Mouse (Mus musculus) embryonic facial prominence, embryonic 10.5 days (tissue): ENCODE measurements at regions not wholly inside any gene's neighbourhood (a gene's known extent, or its start where the extent isn't known, plus 50 kb on each side); places are given as distances from the start of the nearest gene placed in this dataset.

ENCODE experiments used
- DNase-seq: peaks from one replicate; pipeline ENCODE4 v3.0.0-alpha.2; 2017; ENCODE audit warnings: low spot score
- H3K27ac ChIP-seq: fragments of 300-500 bp; sonication (generic); replicated peaks from 2 replicates; pipeline ENCODE4 v1.5.1; 2016; ENCODE audit warnings: mild to moderate bottlenecking
- H3K27me3 ChIP-seq: fragments of 300-500 bp; sonication (generic); replicated peaks from 2 replicates; pipeline ENCODE4 v1.6.1; 2016; ENCODE audit warnings: low read depth, mild to moderate bottlenecking; ENCODE audit not compliant: poor library complexity, severe bottlenecking
- H3K36me3 ChIP-seq: fragments of 300-500 bp; sonication (generic); replicated peaks from 2 replicates; pipeline ENCODE4 v1.6.1; 2016; ENCODE audit warnings: mild to moderate bottlenecking, moderate library complexity
- H3K4me1 ChIP-seq: fragments of 300-500 bp; sonication (generic); 2 replicates; pipeline ENCODE4 v1.6.1; 2016
- H3K4me3 ChIP-seq: fragments of 300-500 bp; sonication (generic); 2 replicates; pipeline ENCODE4 v1.5.1; 2016; ENCODE audit warnings: mild to moderate bottlenecking, moderate library complexity
- H3K9me3 ChIP-seq: fragments of 300-500 bp; sonication (generic); 2 replicates; pipeline ENCODE4 v1.6.1; 2016; ENCODE audit warnings: mild to moderate bottlenecking
- WGBS: fragments of 180-500 bp; shearing (Covaris S2); methylation state at CpG from one replicate; pipeline ENCODE4 v1.1.7; 2016; 5-methylcytosine and 5-hydroxymethylcytosine counted together

DNA sequence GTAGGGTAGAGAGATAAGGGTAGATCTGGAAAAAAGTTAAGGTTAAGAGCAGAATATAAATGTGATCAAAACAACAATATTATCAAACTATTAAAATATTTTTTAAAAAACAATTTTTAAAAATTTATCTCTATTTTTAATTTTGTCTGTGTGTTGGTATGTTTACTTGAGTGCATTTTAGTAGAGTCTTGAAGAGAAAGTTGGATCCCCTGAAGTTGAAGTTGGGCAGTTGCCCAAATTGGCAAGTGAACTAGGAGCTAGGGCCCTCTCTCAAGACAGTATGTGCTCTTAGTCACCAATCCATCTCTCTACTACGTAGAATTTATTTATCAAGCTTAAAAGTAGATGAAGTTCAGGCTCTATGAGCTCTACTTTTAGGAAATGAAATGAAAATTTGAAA is 59.9 kb downstream of the Adamts1 start:
- no peak for DNase-seq
- Histone ChIP-seq H3K36me3 (no peaks in the 10 kb centered on the region), H3K27me3 (no peaks in the 10 kb centered on the region), H3K9me3 (no peaks in the 10 kb centered on the region), H3K4me1 (no peaks in the 10 kb centered on the region), H3K4me3 (no peak overlapping the region), H3K27ac (no peak overlapping the region)
- 89% methylated on average over 1 of the region's 1 CpGs for WGBS

DNA sequence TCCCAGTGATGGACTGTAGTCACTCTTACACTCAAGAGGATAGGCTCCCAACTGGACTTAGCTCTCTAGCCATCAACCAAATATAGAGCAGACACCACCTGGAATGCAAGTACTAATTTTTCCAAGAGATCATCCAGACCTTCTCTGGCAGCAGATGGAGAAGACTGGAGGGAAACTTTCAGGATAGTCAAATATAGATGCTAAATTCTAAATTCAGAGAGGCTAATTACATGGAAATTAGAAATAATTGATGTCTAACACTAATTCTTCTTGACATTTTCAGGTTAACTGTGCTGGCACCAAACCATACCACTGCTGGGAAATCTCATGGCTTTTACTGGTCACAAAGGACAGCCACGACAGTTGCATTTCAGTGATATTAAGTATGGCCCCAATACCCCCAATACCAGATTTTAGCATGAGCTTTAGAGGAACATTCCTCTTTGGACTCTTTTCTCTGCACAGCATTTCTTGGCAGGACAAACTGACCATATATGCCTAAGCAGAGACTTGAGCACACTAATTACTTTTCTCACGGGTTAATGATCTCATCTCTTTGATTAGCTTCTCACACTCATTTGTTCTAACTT is 64.2 kb downstream of the Adamts1 start:
- no peaks in the 10 kb centered on the region for H3K4me1 ChIP-seq
- no peak overlapping the region for H3K27ac ChIP-seq
- no peaks in the 10 kb centered on the region for H3K36me3 ChIP-seq
- 77% methylated on average over 2 of the region's 2 CpGs for WGBS
- H3K27me3 ChIP-seq: no peaks in the 10 kb centered on the region
- H3K4me3 ChIP-seq: no peak overlapping the region
- no peaks in the 10 kb centered on the region for H3K9me3 ChIP-seq
- DNase-seq: no peak

DNA sequence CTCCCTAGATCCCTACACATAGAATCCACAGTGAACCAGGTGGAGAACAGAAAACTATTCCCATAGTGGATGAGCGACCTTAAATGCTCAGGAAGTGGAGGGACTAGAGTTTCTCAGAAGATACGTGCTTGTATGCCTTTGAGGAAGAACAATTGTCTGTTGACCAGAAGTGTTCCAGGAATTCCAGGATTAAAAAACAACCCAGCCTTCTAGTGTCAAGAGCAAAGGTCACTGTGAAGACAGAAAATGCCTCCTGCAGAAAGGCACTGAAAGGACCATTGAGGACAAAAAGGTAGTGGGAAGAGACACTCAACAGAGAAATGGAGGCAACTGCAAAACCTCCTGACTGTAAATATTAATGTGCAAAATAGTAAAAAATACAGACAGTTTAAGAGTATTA is 74.9 kb downstream of the Adamts1 start:
- Histone ChIP-seq H3K9me3 (no peaks in the 10 kb centered on the region), H3K27ac (no peak overlapping the region), H3K27me3 (no peaks in the 10 kb centered on the region), H3K36me3 (no peaks in the 10 kb centered on the region), H3K4me1 (no peaks in the 10 kb centered on the region), H3K4me3 (no peak overlapping the region)
- no peak for DNase-seq
- WGBS: 59% methylated on average over 2 of the region's 2 CpGs

DNA sequence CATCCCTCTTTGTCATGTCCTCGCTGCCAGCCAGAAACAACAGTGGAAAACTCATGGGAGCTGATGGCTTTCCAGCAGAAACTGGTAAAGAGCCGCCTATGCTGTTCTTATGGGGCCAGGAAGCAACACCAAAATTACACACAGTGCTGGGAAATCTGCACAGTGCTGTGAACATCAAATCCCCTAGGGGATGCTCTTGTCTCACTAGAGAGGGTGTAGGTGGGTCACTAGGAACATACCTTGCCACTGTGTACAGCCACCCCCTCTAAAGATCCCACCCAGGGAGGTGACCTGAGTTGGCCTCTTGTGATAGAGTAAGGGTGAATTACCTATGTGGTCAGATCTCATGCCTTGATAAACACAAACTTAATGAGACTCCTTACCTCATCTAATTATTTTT is 80.9 kb downstream of the Adamts1 start:
- 64% methylated on average over 2 of the region's 2 CpGs for WGBS
- no peaks in the 10 kb centered on the region for H3K9me3 ChIP-seq
- H3K27ac ChIP-seq: no peak overlapping the region
- no peaks in the 10 kb centered on the region for H3K36me3 ChIP-seq
- DNase-seq: no peak
- H3K4me1 ChIP-seq: no peaks in the 10 kb centered on the region
- no peaks in the 10 kb centered on the region for H3K27me3 ChIP-seq
- H3K4me3 ChIP-seq: no peak overlapping the region

DNA sequence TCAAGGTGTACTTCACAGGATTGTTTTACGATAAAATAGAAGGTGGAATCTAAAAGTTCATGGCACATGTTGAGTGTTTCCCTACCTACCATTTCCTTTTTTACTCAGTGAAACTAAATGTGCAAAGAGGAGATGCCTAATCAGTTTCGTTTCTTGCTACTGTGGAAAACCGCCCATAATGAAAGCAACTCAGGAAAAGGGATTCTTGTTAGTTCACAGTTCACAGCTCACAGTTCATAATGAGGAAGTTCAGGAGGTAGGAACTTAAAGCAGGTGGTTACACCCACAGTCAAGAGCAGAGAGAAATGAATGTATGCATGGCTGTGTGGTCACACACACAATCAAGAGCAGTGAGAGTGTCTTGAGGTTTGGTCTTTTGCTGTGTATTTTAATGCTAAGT is 90.6 kb downstream of the Adamts1 start:
- no peaks in the 10 kb centered on the region for H3K4me1 ChIP-seq
- WGBS: 94% methylated on average over 3 of the region's 3 CpGs
- DNase-seq: no peak
- no peak overlapping the region for H3K27ac ChIP-seq
- H3K9me3 ChIP-seq: no peaks in the 10 kb centered on the region
- H3K4me3 ChIP-seq: no peak overlapping the region
- H3K36me3 ChIP-seq: no peaks in the 10 kb centered on the region
- no peaks in the 10 kb centered on the region for H3K27me3 ChIP-seq

DNA sequence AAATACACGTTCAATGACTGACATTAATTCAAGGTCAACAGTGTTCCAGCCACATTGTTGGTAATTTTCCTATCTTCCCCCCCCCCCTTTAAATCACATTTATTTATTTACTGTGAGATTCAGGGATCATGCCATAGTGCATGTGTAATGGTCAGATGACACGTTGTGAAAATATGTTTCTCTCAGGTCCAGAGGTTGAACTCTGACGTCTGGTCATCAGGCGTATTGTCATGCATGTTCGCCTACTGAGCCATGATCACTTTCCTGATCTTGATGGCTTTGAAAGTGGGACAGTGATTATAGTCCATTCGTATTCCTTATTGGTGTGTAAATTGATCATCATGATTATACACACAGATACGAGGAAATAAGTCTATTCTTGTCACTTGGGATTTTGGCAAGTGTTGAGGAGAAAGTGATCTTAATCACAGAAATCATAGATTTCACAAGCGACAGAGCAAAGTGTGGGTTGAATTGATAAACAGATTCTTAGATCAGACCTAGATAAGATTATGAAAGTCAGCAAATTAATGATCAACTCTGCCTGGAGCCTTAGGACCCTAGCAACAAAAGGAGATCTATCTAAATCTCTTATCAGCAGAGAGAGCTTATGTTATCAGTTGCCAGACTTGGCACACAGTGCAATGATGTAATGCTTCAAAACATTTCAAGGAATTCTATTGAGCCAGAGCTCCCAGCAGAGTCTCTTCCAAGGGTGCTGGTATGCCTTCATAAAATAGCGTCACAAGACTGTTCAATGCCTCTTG is 98.5 kb downstream of the Adamts1 start:
- 89% methylated on average over 9 of the region's 9 CpGs for WGBS
- H3K4me3 ChIP-seq: no peak overlapping the region
- no peaks in the 10 kb centered on the region for H3K9me3 ChIP-seq
- no peaks in the 10 kb centered on the region for H3K4me1 ChIP-seq
- H3K27ac ChIP-seq: no peak overlapping the region
- no peaks in the 10 kb centered on the region for H3K36me3 ChIP-seq
- DNase-seq: no peak
- H3K27me3 ChIP-seq: no peaks in the 10 kb centered on the region

DNA sequence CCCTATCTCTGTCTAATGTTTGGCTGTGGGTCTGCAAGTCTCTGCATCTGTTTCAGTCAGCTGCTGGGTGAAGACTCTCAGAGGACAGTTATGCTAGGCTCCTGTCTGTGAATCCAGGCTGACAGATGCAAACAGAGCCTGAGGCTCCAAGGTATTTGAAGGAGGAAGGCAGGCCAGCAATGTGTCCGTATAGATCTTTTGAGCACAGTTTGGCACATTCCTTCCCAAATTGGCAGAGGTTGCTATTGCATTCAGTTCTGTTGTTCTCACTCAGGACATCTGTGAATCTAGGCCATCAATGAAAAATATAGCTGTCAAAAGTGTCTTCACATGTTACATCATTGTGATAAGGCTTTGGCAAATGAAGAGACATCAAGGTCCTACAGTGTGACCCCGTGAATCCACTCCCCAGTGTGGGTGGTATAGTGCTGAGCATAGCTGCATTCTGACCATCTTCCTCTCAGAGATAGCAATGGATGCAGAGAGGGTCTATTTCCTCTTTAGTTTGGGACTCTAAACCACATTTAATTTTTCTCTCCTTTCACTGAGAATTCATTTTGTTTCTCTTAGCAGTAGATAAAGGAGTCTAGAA is 99.9 kb downstream of the Adamts1 start:
- 84% methylated on average over 2 of the region's 2 CpGs for WGBS
- Histone ChIP-seq H3K36me3 (no peaks in the 10 kb centered on the region), H3K27me3 (no peaks in the 10 kb centered on the region), H3K9me3 (no peaks in the 10 kb centered on the region), H3K4me1 (no peaks in the 10 kb centered on the region), H3K4me3 (no peak overlapping the region), H3K27ac (no peak overlapping the region)
- no peak for DNase-seq

DNA sequence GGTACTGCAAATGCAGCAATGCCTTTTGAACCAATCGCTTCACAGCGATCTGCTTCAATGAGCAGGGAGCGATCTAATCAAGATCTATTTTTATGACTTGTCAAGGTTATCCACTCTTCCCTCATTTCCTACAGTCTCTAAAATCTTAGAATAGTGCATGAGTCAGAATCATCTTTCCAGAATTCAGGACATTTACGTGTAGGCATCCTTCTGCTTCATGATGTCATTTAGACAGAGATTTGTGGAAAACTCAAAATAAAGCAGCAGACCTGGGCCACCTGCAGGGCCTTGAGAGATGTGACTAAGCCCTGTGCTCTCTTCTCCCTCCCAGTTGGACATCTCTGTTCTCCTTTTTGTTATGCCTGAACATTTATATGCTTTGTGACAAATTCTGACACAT is 103.6 kb downstream of the Adamts1 start:
- no peak overlapping the region for H3K4me3 ChIP-seq
- H3K27me3 ChIP-seq: no peaks in the 10 kb centered on the region
- H3K27ac ChIP-seq: no peak overlapping the region
- WGBS: 90% methylated on average over 4 of the region's 4 CpGs
- H3K9me3 ChIP-seq: no peaks in the 10 kb centered on the region
- no peak for DNase-seq
- no peaks in the 10 kb centered on the region for H3K36me3 ChIP-seq
- no peaks in the 10 kb centered on the region for H3K4me1 ChIP-seq

DNA sequence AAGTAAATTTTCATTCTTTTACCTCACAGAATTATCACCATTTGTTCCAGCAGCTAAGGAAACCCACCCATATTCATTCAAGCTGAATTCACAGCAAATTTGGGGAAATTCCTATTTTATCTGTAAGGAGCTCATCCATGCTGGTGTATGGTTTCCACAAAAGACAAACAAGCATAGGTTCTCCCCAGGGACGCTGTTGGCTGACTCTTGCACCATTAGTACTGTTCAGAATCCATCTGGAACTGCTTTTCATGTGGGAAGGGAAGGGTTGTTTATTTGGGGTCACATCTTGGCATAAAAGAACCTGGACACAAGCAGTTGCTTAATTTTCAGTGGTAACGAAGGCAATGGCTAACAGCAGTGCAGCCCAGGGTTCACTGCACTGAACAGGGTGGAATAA is 120.2 kb downstream of the Adamts1 start:
- Histone ChIP-seq H3K4me1 (peaks cover 15% of the 10 kb centered on the region), H3K27me3 (no peaks in the 10 kb centered on the region), H3K4me3 (no peak overlapping the region), H3K9me3 (no peaks in the 10 kb centered on the region), H3K27ac (no peak overlapping the region), H3K36me3 (no peaks in the 10 kb centered on the region)
- WGBS: 57% methylated on average over 2 of the region's 2 CpGs
- DNase-seq: no peak

DNA sequence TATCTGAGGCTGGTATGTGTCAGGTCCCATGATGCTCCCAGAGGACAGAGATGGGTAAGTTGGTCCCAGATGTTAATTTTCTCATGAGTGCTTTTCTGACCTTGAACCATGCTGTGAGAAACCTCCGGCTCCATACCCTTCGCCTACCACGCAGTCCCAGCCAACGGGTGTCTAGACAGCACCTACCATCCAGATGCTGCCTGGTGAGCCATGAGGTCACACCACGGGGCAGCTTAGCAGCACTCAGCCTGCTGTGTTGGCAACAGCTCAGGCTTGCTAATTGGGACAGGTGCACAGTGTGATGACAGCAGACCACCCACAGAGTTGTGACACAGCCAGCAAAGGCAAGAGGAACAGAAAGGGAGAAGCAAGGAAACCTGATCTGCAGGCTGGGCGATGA is 122.6 kb downstream of the Adamts1 start:
- Histone ChIP-seq H3K4me3 (no peak overlapping the region), H3K4me1 (peaks cover 15% of the 10 kb centered on the region), H3K9me3 (no peaks in the 10 kb centered on the region), H3K27ac (no peak overlapping the region), H3K27me3 (no peaks in the 10 kb centered on the region), H3K36me3 (no peaks in the 10 kb centered on the region)
- DNase-seq: peak; percentile 72
- WGBS: 40% methylated on average over 6 of the region's 6 CpGs

DNA sequence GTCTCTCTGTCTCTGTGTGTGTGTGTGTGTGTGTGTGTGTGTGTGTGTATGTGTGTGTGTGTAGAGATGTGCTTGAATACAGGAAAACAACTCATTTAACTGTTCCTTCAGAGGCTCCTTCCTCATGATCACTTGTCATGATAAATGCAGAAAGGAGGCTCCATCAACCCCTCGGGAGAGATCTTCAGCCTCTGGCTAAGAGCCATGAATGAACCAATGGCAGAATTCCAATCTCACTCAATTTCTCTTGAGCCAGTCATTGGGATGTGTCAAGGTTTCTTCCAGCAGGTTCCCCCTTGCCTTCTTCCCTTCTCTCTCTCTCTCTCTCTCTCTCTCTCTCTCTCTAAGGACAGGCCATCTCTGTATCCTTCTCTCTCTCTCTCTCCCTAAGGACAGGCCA is 124.1 kb downstream of the Adamts1 start:
- no peak overlapping the region for H3K4me3 ChIP-seq
- no peaks in the 10 kb centered on the region for H3K9me3 ChIP-seq
- WGBS: 85% methylated on average over 1 of the region's 1 CpGs
- no peak overlapping the region for H3K27ac ChIP-seq
- no peaks in the 10 kb centered on the region for H3K36me3 ChIP-seq
- H3K27me3 ChIP-seq: no peaks in the 10 kb centered on the region
- peaks cover 15% of the 10 kb centered on the region for H3K4me1 ChIP-seq
- no peak for DNase-seq

DNA sequence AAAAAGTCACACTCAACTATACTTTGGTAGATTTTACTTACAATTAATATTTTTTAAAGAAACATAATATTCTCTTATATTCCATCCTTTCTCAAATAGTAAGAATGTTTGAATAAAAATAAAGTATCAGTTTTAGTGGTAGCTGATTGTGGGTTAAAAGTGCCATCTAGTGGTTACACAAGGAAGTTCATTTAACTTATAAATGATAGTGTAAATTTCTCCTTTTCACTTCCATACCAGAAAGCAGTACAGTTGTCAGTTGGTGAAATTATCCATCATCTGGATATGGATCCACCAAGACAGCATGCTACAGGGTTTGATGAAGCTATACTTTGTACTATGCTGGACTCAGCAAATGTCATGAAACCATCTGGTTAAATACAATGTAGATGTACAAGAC is 124.7 kb downstream of the Adamts1 start:
- no peak for DNase-seq
- no peak overlapping the region for H3K4me3 ChIP-seq
- H3K4me1 ChIP-seq: peaks cover 15% of the 10 kb centered on the region
- H3K27ac ChIP-seq: no peak overlapping the region
- no peaks in the 10 kb centered on the region for H3K9me3 ChIP-seq
- no peaks in the 10 kb centered on the region for H3K27me3 ChIP-seq
- H3K36me3 ChIP-seq: no peaks in the 10 kb centered on the region

DNA sequence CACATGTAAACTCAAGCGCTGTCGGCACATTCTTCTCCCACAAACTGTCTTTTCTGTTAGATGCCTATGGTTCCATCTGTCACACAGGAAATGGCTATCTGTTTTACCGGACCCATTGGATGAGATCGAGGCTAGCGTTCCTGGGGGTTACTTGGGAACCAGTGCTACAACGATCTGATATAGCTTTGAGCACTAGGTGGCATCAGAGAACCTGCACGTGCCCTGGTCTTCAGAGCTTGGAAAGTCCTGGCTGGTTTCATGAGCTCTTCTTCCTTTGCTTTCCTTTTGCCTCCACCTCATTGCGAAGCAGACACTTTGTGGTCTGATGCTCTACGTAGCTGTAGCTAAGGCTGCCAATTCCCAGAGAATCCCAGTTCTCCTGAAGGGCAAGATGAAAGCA is 123.8 kb upstream of the Cyyr1 start:
- 44% methylated on average over 9 of the region's 9 CpGs for WGBS
- no peaks in the 10 kb centered on the region for H3K9me3 ChIP-seq
- H3K36me3 ChIP-seq: no peaks in the 10 kb centered on the region
- H3K4me3 ChIP-seq: no peak overlapping the region
- H3K27me3 ChIP-seq: no peaks in the 10 kb centered on the region
- DNase-seq: peak; percentile 38
- H3K4me1 ChIP-seq: peaks cover 9% of the 10 kb centered on the region
- H3K27ac ChIP-seq: no peak overlapping the region
